Mouse (Mus musculus) lung, embryonic 16.5 days (tissue): ENCODE results near the gene Paqr4. TPM values are rescaled to one million over a fixed set of nuclear protein-coding genes. Genes with fewer than 3 reads are reported as not detected.

Experiments
- ATAC-seq: fragments of 200-750 bp; cut with Nextera tagmentation; 2 replicates; pipeline ENCODE4 v1.8.0; 2017; ENCODE audit warnings: low read depth, mild to moderate bottlenecking, moderate library complexity
- H3K27ac ChIP-seq: fragments of 300-500 bp; sonication (generic); 2 replicates; pipeline ENCODE4 v1.5.1; 2014; ENCODE audit warnings: mild to moderate bottlenecking, control low read depth, low read length
- H3K27me3 ChIP-seq: fragments of 300-500 bp; sonication (generic); 2 replicates; pipeline ENCODE4 v1.6.1; 2014; ENCODE audit warnings: low read depth, low read length, mixed read lengths; ENCODE audit not compliant: control insufficient read depth, insufficient read depth
- H3K36me3 ChIP-seq: fragments of 300-500 bp; sonication (generic); 2 replicates; pipeline ENCODE4 v1.6.1; 2014; ENCODE audit warnings: low read length; ENCODE audit not compliant: control insufficient read depth, insufficient read depth
- H3K4me1 ChIP-seq: fragments of 300-500 bp; sonication (generic); replicated peaks from 2 replicates; pipeline ENCODE4 v1.6.1; 2014; ENCODE audit warnings: low read length, mixed read lengths; ENCODE audit not compliant: control insufficient read depth, insufficient read depth
- H3K4me2 ChIP-seq: fragments of 300-500 bp; sonication (generic); 2 replicates; pipeline ENCODE4 v1.6.1; 2014; ENCODE audit warnings: low read depth, low read length, control low read depth
- H3K4me3 ChIP-seq: fragments of 300-500 bp; sonication (generic); 2 replicates; pipeline ENCODE4 v1.5.1; 2014; ENCODE audit warnings: mild to moderate bottlenecking, low read length, control low read depth
- H3K9ac ChIP-seq: fragments of 300-500 bp; sonication (generic); 2 replicates; pipeline ENCODE4 v1.6.1; 2014; ENCODE audit warnings: low read length, control low read depth
- H3K9me3 ChIP-seq: fragments of 300-500 bp; sonication (generic); 2 replicates; pipeline ENCODE4 v1.6.1; 2016; ENCODE audit warnings: low read length; ENCODE audit not compliant: control insufficient read depth
- WGBS: fragments of 180-500 bp; shearing (Covaris S2); extraction: QIAGEN DNeasy Blood & Tissue Kit; methylation state at CpG from one replicate; pipeline ENCODE4 v1.1.7; 2014; 5-methylcytosine and 5-hydroxymethylcytosine counted together
- polyA plus RNA-seq: library from polyadenylated mRNA; unstranded; fragments of >200 nt; fragmentation: Nextera tagmentation; extraction: Ambion mirVana; gene quantifications from 2 replicates; pipeline ENCODE4 v1.2.1, GENCODE M21; 2015

Gene Paqr4
- polyA plus RNA-seq, 1 experiment from 2014 or later = 52.7 TPM

- Histone ChIP-seq H3K27ac (peak overlapping the region; percentile 88), H3K9me3 (no peaks in the 10 kb centered on the region), H3K36me3 (peaks cover 15% of the 10 kb centered on the region), H3K9ac (peak overlapping the region; percentile 85), H3K4me3 (peak overlapping the region; percentile 84), H3K4me2 (peak overlapping the region; percentile 96), H3K4me1 (peaks cover 36% of the 10 kb centered on the region), H3K27me3 (peaks cover 32% of the 10 kb centered on the region)
- 43% methylated on average over 2 of the region's 2 CpGs for WGBS
- ATAC-seq = no peak
Measured at GRCm38 (mm10) chr17:23738836-23739201, 1.8 kb downstream of the Paqr4 start.

- Histone ChIP-seq H3K27ac (0 out of 2 replicates have a peak overlapping the region, but pooled peaks have one; percentile 88), H3K9ac (peak overlapping the region; percentile 32; the same call in 1 of the 2 replicates), H3K4me2 (peak overlapping the region; percentile 96), H3K9me3 (no peaks in the 10 kb centered on the region), H3K4me1 (peaks cover 37% of the 10 kb centered on the region), H3K27me3 (peaks cover 22% of the 10 kb centered on the region), H3K36me3 (peaks cover 15% of the 10 kb centered on the region), H3K4me3 (peak overlapping the region; percentile 84)
- ATAC-seq = no peak
- 63% methylated on average over 15 of the region's 15 CpGs for WGBS
Measured at GRCm38 (mm10) chr17:23737493-23738445, 2.9 kb downstream of the Paqr4 start.

GRCm38 (mm10) chr17:23734341-23734740 lies 6.3 kb downstream of the Paqr4 start:
- no peaks in the 10 kb centered on the region for H3K27me3 ChIP-seq
- no peak overlapping the region for H3K4me3 ChIP-seq
- peak; percentile 39 for ATAC-seq
- peaks cover 23% of the 10 kb centered on the region for H3K4me1 ChIP-seq
- WGBS = 40% methylated on average over 1 of the region's 1 CpGs
- H3K9me3 ChIP-seq = no peaks in the 10 kb centered on the region
- H3K4me2 ChIP-seq = no peak overlapping the region
- no peak overlapping the region for H3K27ac ChIP-seq
- no peak overlapping the region for H3K9ac ChIP-seq
- H3K36me3 ChIP-seq = peaks cover 15% of the 10 kb centered on the region

GRCm38 (mm10) chr17:23730441-23730840 lies 10.2 kb downstream of the Paqr4 start:
- no peaks in the 10 kb centered on the region; the same call in 1 of the 2 replicates for H3K36me3 ChIP-seq
- peaks cover 16% of the 10 kb centered on the region for H3K4me1 ChIP-seq
- 56% methylated on average over 1 of the region's 1 CpGs for WGBS
- H3K9ac ChIP-seq = no peak overlapping the region
- H3K4me2 ChIP-seq = no peak overlapping the region
- H3K27me3 ChIP-seq = no peaks in the 10 kb centered on the region
- no peak overlapping the region for H3K27ac ChIP-seq
- ATAC-seq = no peak
- H3K9me3 ChIP-seq = no peaks in the 10 kb centered on the region
- no peak overlapping the region for H3K4me3 ChIP-seq

GRCm38 (mm10) chr17:23726758-23727142 lies 13.9 kb downstream of the Paqr4 start:
- H3K36me3 ChIP-seq = no peaks in the 10 kb centered on the region
- WGBS = under 1% methylated on average over 20 of the region's 20 CpGs
- peaks cover 13% of the 10 kb centered on the region; the same call in 1 of the 2 replicates for H3K4me1 ChIP-seq
- peak; percentile 95 for ATAC-seq
- H3K4me2 ChIP-seq = peak overlapping the region; percentile 72
- H3K9me3 ChIP-seq = no peaks in the 10 kb centered on the region
- H3K27ac ChIP-seq = peak overlapping the region; percentile 93
- H3K9ac ChIP-seq = peak overlapping the region; percentile 86
- H3K4me3 ChIP-seq = peak overlapping the region; percentile 79
- H3K27me3 ChIP-seq = no peaks in the 10 kb centered on the region

GRCm38 (mm10) chr17:23725999-23726757 lies 14.5 kb downstream of the Paqr4 start, which contains the start of gene Pkmyt1:
Gene Pkmyt1, plus strand, starts transcription at chr17:23726336.
- Histone ChIP-seq H3K4me3 (peak within 1 kb of the TSS; percentile 79), H3K36me3 (no peaks in the 10 kb centered on the region), H3K27ac (peak within 1 kb of the TSS; percentile 93), H3K9me3 (no peaks in the 10 kb centered on the region), H3K4me1 (peaks cover 13% of the 10 kb centered on the region; the same call in 1 of the 2 replicates), H3K27me3 (no peaks in the 10 kb centered on the region), H3K4me2 (peak within 1 kb of the TSS; percentile 72), H3K9ac (peak within 1 kb of the TSS; percentile 86)
- 2% methylated on average over 68 of the region's 73 CpGs for WGBS
- peak; percentile 94 for ATAC-seq

GRCm38 (mm10) chr17:23725477-23725876 lies 15.2 kb downstream of the Paqr4 start:
- Histone ChIP-seq H3K9me3 (no peaks in the 10 kb centered on the region), H3K4me1 (peaks cover 13% of the 10 kb centered on the region; the same call in 1 of the 2 replicates), H3K27ac (peak overlapping the region; percentile 93), H3K4me3 (peak overlapping the region; percentile 79), H3K9ac (peak overlapping the region; percentile 86), H3K4me2 (peak overlapping the region; percentile 72), H3K27me3 (no peaks in the 10 kb centered on the region), H3K36me3 (no peaks in the 10 kb centered on the region)
- no peak for ATAC-seq
- WGBS = 50% methylated on average over 4 of the region's 4 CpGs

GRCm38 (mm10) chr17:23722376-23723125 lies 18.1 kb downstream of the Paqr4 start, which contains the start of gene 1520401A03Rik:
Gene 1520401A03Rik, minus strand, starts transcription at chr17:23722783.
- Histone ChIP-seq H3K9ac (no peak within 1 kb of the TSS), H3K27me3 (no peaks in the 10 kb centered on the region), H3K36me3 (no peaks in the 10 kb centered on the region), H3K4me2 (no peak within 1 kb of the TSS), H3K4me3 (no peak within 1 kb of the TSS), H3K27ac (no peak within 1 kb of the TSS), H3K9me3 (no peaks in the 10 kb centered on the region), H3K4me1 (peaks cover 12% of the 10 kb centered on the region; the same call in 1 of the 2 replicates)
- WGBS = 51% methylated on average over 7 of the region's 7 CpGs
- no peak for ATAC-seq
